Mouse (Mus musculus) E14TG2a.4 (cell line): ENCODE measurements at regions not wholly inside any gene's neighbourhood (a gene's known extent, or its start where the extent isn't known, plus 50 kb on each side); places are given as distances from the start of the nearest gene placed in this dataset.

Experiments used
- CTCF ChIP-seq: conservative IDR thresholded peaks from 2 replicates; pipeline ENCODE4 v1.5.1; 2014; ENCODE audit warnings: low read length
- NANOG ChIP-seq: IDR thresholded peaks from 2 replicates; pipeline ENCODE4 v1.6.1; 2014; ENCODE audit warnings: borderline replicate concordance, low read length, mixed read lengths
- POU5F1 ChIP-seq: IDR thresholded peaks from 2 replicates; pipeline ENCODE4 v1.6.1; 2014; ENCODE audit warnings: low read length, borderline replicate concordance

- TF ChIP-seq CTCF = peak; percentile 81
- no peak for TF ChIP-seq POU5F1
- no peak for TF ChIP-seq NANOG
Measured at GRCm38 (mm10) chr1:21166287-21166733, 52.1 kb upstream of the Tmem14a start.
